Mouse (Mus musculus): ENCODE measurements at regions not wholly inside any gene's neighbourhood (a gene's known extent, or its start where the extent isn't known, plus 50 kb on each side); places are given as distances from the start of the nearest gene placed in this dataset.

GRCm38 (mm10) chr4:105341274-105341673 lies 184.1 kb downstream of the Plpp3 start:
- DNase-seq (no peak), ATAC-seq (ENCODE audit: insufficient read depth) (no peak)
- H3K27ac ChIP-seq (ENCODE audit: low read depth), result no peak overlapping the region
- H3K4me1 ChIP-seq (ENCODE audit: insufficient read depth), result no peaks in the 10 kb centered on the region
- H3K4me3 ChIP-seq (ENCODE audit: low read depth, low read length), result no peak overlapping the region
- H3K4me2 ChIP-seq, result no peak overlapping the region
- no peaks in the 10 kb centered on the region for H3K36me3 ChIP-seq (ENCODE audit: insufficient read depth)
- H3K9me3 ChIP-seq (ENCODE audit: low read depth, low read length), result no peaks in the 10 kb centered on the region
- H3K9ac ChIP-seq, result no peak overlapping the region
- H3K27me3 ChIP-seq (ENCODE audit: insufficient read depth, low read length), result no peaks in the 10 kb centered on the region
- WGBS, result 67% methylated on average over 7 of the region's 7 CpGs
- TF ChIP-seq CTCF (IDR thresholded peaks at IDR 0.05; ENCODE audit: low read depth), result no peak

- no peaks in the 10 kb centered on the region for H3K36me3 ChIP-seq (ENCODE audit: insufficient read depth)
- H3K27me3 ChIP-seq (ENCODE audit: insufficient read depth, low read length), result no peaks in the 10 kb centered on the region
- H3K4me2 ChIP-seq, result no peak overlapping the region
- H3K9ac ChIP-seq, result no peak overlapping the region
- H3K4me1 ChIP-seq (ENCODE audit: insufficient read depth), result no peaks in the 10 kb centered on the region
- no peak for DNase-seq
- WGBS, result 86% methylated on average over 8 of the region's 8 CpGs
- no peak for TF ChIP-seq CTCF (IDR thresholded peaks at IDR 0.05; ENCODE audit: low read depth)
- ATAC-seq (ENCODE audit: insufficient read depth), result no peak
- no peak overlapping the region for H3K27ac ChIP-seq (ENCODE audit: low read depth)
- H3K9me3 ChIP-seq (ENCODE audit: low read depth, low read length), result no peaks in the 10 kb centered on the region
- H3K4me3 ChIP-seq (ENCODE audit: low read depth, low read length), result no peak overlapping the region
Measured at GRCm38 (mm10) chr4:105346846-105347245, 189.7 kb downstream of the Plpp3 start.

GRCm38 (mm10) chr4:105347911-105348310 lies 190.8 kb downstream of the Plpp3 start:
- Histone ChIP-seq H3K4me3 (ENCODE audit: low read depth, low read length) (no peak overlapping the region), H3K36me3 (ENCODE audit: insufficient read depth) (no peaks in the 10 kb centered on the region), H3K27me3 (ENCODE audit: insufficient read depth, low read length) (no peaks in the 10 kb centered on the region), H3K9ac (no peak overlapping the region), H3K4me2 (no peak overlapping the region), H3K9me3 (ENCODE audit: low read depth, low read length) (no peaks in the 10 kb centered on the region), H3K27ac (ENCODE audit: low read depth) (no peak overlapping the region), H3K4me1 (ENCODE audit: insufficient read depth) (no peaks in the 10 kb centered on the region)
- DNase-seq (no peak), ATAC-seq (ENCODE audit: insufficient read depth) (no peak)
- TF ChIP-seq CTCF (IDR thresholded peaks at IDR 0.05; ENCODE audit: low read depth), result no peak
- 51% methylated on average over 8 of the region's 8 CpGs for WGBS

GRCm38 (mm10) chr4:105349316-105350207 lies 192.4 kb downstream of the Plpp3 start:
- no peaks in the 10 kb centered on the region for H3K9me3 ChIP-seq (ENCODE audit: low read depth, low read length)
- no peak for TF ChIP-seq CTCF (IDR thresholded peaks at IDR 0.05; ENCODE audit: low read depth)
- H3K4me2 ChIP-seq, result no peak overlapping the region
- H3K27ac ChIP-seq (ENCODE audit: low read depth), result no peak overlapping the region
- ATAC-seq (ENCODE audit: insufficient read depth), result no peak
- no peaks in the 10 kb centered on the region for H3K36me3 ChIP-seq (ENCODE audit: insufficient read depth)
- H3K4me1 ChIP-seq (ENCODE audit: insufficient read depth), result no peaks in the 10 kb centered on the region
- no peak overlapping the region for H3K9ac ChIP-seq
- no peak overlapping the region for H3K4me3 ChIP-seq (ENCODE audit: low read depth, low read length)
- 90% methylated on average over 8 of the region's 8 CpGs for WGBS
- no peaks in the 10 kb centered on the region for H3K27me3 ChIP-seq (ENCODE audit: insufficient read depth, low read length)
- no peak for DNase-seq

DNA sequence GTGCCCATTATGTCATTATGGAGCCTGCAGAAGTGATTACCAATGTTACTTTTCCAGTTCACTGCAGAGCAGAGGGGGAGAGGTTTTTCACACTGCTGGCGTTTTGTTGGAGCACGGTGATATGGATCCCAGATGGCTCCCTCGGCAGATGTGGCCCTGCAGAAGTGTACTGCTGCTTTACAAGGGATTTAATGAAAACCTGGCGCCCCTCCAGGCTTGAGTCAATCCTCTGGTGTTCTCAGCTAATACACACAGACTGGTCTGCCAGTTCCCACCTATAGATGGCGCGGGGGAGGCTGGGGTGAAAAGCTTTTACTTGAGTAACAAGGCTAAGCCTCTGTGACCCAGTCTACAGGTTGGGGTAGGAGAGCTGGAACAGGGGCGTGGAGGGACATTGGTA lies 195.2 kb downstream of the Plpp3 start:
- ATAC-seq (ENCODE audit: insufficient read depth) (peak; percentile 52), DNase-seq (peak; percentile 69)
- H3K36me3 ChIP-seq (ENCODE audit: insufficient read depth), result no peaks in the 10 kb centered on the region
- no peaks in the 10 kb centered on the region for H3K9me3 ChIP-seq (ENCODE audit: low read depth, low read length)
- H3K4me1 ChIP-seq (ENCODE audit: insufficient read depth), result no peaks in the 10 kb centered on the region
- H3K4me3 ChIP-seq (ENCODE audit: low read depth, low read length), result no peak overlapping the region
- H3K4me2 ChIP-seq, result no peak overlapping the region
- no peak overlapping the region for H3K9ac ChIP-seq
- TF ChIP-seq CTCF (IDR thresholded peaks at IDR 0.05; ENCODE audit: low read depth), result peak; percentile 35
- H3K27me3 ChIP-seq (ENCODE audit: insufficient read depth, low read length), result no peaks in the 10 kb centered on the region
- WGBS, result 61% methylated on average over 7 of the region's 7 CpGs
- no peak overlapping the region for H3K27ac ChIP-seq (ENCODE audit: low read depth)

- no peaks in the 10 kb centered on the region for H3K9me3 ChIP-seq (ENCODE audit: low read depth, low read length)
- H3K4me1 ChIP-seq (ENCODE audit: insufficient read depth), result no peaks in the 10 kb centered on the region
- H3K36me3 ChIP-seq (ENCODE audit: insufficient read depth), result no peaks in the 10 kb centered on the region
- TF ChIP-seq CTCF (IDR thresholded peaks at IDR 0.05; ENCODE audit: low read depth), result no peak
- no peak overlapping the region for H3K4me3 ChIP-seq (ENCODE audit: low read depth, low read length)
- H3K4me2 ChIP-seq, result no peak overlapping the region
- 85% methylated on average over 3 of the region's 3 CpGs for WGBS
- H3K9ac ChIP-seq, result no peak overlapping the region
- no peak for DNase-seq
- H3K27me3 ChIP-seq (ENCODE audit: insufficient read depth, low read length), result no peaks in the 10 kb centered on the region
- ATAC-seq (ENCODE audit: insufficient read depth), result no peak
- H3K27ac ChIP-seq (ENCODE audit: low read depth), result no peak overlapping the region
Measured at GRCm38 (mm10) chr4:105352953-105353352, 195.8 kb downstream of the Plpp3 start.

- Histone ChIP-seq H3K9ac (no peak overlapping the region), H3K36me3 (ENCODE audit: insufficient read depth) (no peaks in the 10 kb centered on the region), H3K27ac (ENCODE audit: low read depth) (no peak overlapping the region), H3K27me3 (ENCODE audit: insufficient read depth, low read length) (no peaks in the 10 kb centered on the region), H3K4me3 (ENCODE audit: low read depth, low read length) (no peak overlapping the region), H3K9me3 (ENCODE audit: low read depth, low read length) (no peaks in the 10 kb centered on the region), H3K4me1 (ENCODE audit: insufficient read depth) (no peaks in the 10 kb centered on the region), H3K4me2 (no peak overlapping the region)
- DNase-seq (no peak), ATAC-seq (ENCODE audit: insufficient read depth) (no peak)
- WGBS, result 64% methylated on average over 8 of the region's 8 CpGs
- TF ChIP-seq CTCF (IDR thresholded peaks at IDR 0.05; ENCODE audit: low read depth), result no peak
Measured at GRCm38 (mm10) chr4:105354097-105354496, 196.9 kb downstream of the Plpp3 start.

Measured in lung, embryonic 14.5 days (tissue).